Mouse (Mus musculus): ENCODE data around the gene Zcchc7.

DNA sequence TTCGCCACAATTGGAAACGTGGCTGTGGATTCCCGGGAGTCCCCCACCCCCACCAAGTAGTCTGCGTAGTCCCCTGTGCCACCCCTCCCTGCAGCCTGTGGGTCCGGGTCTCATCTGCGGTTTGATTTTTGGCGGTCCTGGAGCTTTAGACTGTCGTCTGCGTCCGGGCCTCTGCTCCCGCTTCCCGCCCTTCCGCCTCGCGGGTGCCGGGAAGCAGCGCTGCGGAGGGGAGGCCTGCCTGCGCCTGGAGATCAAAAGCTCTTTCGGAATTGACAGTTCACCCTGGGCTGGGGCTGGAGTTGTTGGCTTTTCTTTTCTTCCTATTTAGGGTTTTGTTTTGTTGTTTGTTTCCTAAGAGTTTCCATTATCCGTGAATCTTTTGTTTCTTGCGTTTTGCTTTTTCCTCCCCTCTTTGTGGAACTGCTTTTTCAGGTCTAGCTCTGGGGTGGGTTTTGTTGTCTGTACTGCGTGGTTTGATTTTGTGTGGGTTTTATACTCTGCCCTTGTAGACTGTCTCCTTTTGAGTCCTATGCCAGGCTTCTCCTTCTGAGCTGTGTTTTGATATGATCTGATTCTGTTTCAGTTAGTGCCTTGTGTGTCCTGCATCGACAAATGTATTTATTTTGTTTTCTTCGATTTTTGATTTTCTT lies 43.5 kb upstream of the Zcchc7 start:
- TF ChIP-seq CTCF (IDR thresholded peaks at IDR 0.05; ENCODE audit: extremely low read depth, insufficient read depth, low read length) (no peak), POLR2A (IDR thresholded peaks at IDR 0.05; ENCODE audit: extremely low read depth, insufficient read depth, low read length) (no peak)
